Mouse (Mus musculus) midbrain, embryonic 10.5 days (tissue): ENCODE results near the gene Crygd. TPM values are rescaled to one million over a fixed set of nuclear protein-coding genes. Genes with fewer than 3 reads are reported as not detected.
"Not testable (repeated sequence)": the region's sequence is repeated elsewhere in the genome, so short reads cannot be mapped to it uniquely, and the experiment has no call there.

Experiments
- DNase-seq: peaks from one replicate; pipeline ENCODE4 v3.0.0-alpha.2; 2017; ENCODE audit warnings: low spot score
- H3K27ac ChIP-seq: fragments of 300-500 bp; sonication (generic); replicated peaks from 2 replicates; pipeline ENCODE4 v1.5.1; 2016; ENCODE audit warnings: mild to moderate bottlenecking
- H3K27me3 ChIP-seq: fragments of 300-500 bp; sonication (generic); 2 replicates; pipeline ENCODE4 v1.6.1; 2016; ENCODE audit warnings: low read depth, mild to moderate bottlenecking; ENCODE audit not compliant: poor library complexity, severe bottlenecking
- H3K36me3 ChIP-seq: fragments of 300-500 bp; sonication (generic); 2 replicates; pipeline ENCODE4 v1.6.1; 2016; ENCODE audit warnings: mild to moderate bottlenecking, moderate library complexity
- H3K4me1 ChIP-seq: fragments of 300-500 bp; sonication (generic); 2 replicates; pipeline ENCODE4 v1.6.1; 2016
- H3K4me3 ChIP-seq: fragments of 300-500 bp; sonication (generic); 2 replicates; pipeline ENCODE4 v1.5.1; 2016; ENCODE audit warnings: mild to moderate bottlenecking, moderate library complexity
- H3K9me3 ChIP-seq: fragments of 300-500 bp; sonication (generic); replicated peaks from 2 replicates; pipeline ENCODE4 v1.6.1; 2016; ENCODE audit warnings: mild to moderate bottlenecking
- WGBS: fragments of 180-500 bp; shearing (Covaris S2); methylation state at CpG from one replicate; pipeline ENCODE4 v1.1.7; 2016; 5-methylcytosine and 5-hydroxymethylcytosine counted together
- polyA plus RNA-seq: library from polyadenylated mRNA; unstranded; fragments of >200 nt; fragmentation: Nextera tagmentation; extraction: Ambion mirVana; gene quantifications from 2 replicates; pipeline ENCODE4 v1.2.1, GENCODE M21; 2016

The Crygd gene
- polyA plus RNA-seq, 1 experiment from 2014 or later: not detected

- Histone ChIP-seq H3K9me3 (no peaks in the 10 kb centered on the region), H3K27ac (no peak overlapping the region), H3K4me1 (peaks cover 4% of the 10 kb centered on the region; the same call in 1 of the 2 replicates), H3K27me3 (no peaks in the 10 kb centered on the region), H3K4me3 (no peak overlapping the region), H3K36me3 (no peaks in the 10 kb centered on the region)
- no peak for DNase-seq
- 32% methylated on average over 5 of the region's 5 CpGs for WGBS
These were observed 12.4 kb upstream of the Crygd start for GRCm38 (mm10) chr1:65075607-65076006.

- peaks cover 4% of the 10 kb centered on the region; the same call in 1 of the 2 replicates for H3K4me1 ChIP-seq
- no peaks in the 10 kb centered on the region for H3K27me3 ChIP-seq
- H3K9me3 ChIP-seq: no peaks in the 10 kb centered on the region
- no peaks in the 10 kb centered on the region for H3K36me3 ChIP-seq
- DNase-seq: no peak
- no peak within 1 kb of the TSS for H3K27ac ChIP-seq
- WGBS: 71% methylated on average over 6 of the region's 6 CpGs
- H3K4me3 ChIP-seq: no peak within 1 kb of the TSS
These were observed 10.3 kb upstream of the Crygd start, which contains the start of gene Crygc for GRCm38 (mm10) chr1:65073589-65073988. Gene Crygc, minus strand, starts transcription at chr1:65073689.

- Histone ChIP-seq H3K4me1 (no peaks in the 10 kb centered on the region), H3K27me3 (no peaks in the 10 kb centered on the region), H3K9me3 (no peaks in the 10 kb centered on the region), H3K36me3 (no peaks in the 10 kb centered on the region), H3K4me3 (no peak overlapping the region), H3K27ac (no peak overlapping the region)
- DNase-seq: no peak
These were observed 4.6 kb upstream of the Crygd start for GRCm38 (mm10) chr1:65067842-65068241.

- Histone ChIP-seq H3K27me3 (no peaks in the 10 kb centered on the region), H3K27ac (no peak overlapping the region), H3K9me3 (no peaks in the 10 kb centered on the region), H3K4me3 (no peak overlapping the region), H3K36me3 (no peaks in the 10 kb centered on the region), H3K4me1 (no peaks in the 10 kb centered on the region)
- WGBS: 85% methylated on average over 15 of the region's 15 CpGs
- no peak for DNase-seq
These were observed 949 bp upstream of the Crygd start for GRCm38 (mm10) chr1:65064201-65064600.

GRCm38 (mm10) chr1:65052140-65052539, 11.1 kb downstream of the Crygd start:
- Histone ChIP-seq H3K4me3 (no peak overlapping the region), H3K27me3 (no peaks in the 10 kb centered on the region), H3K4me1 (peaks cover 15% of the 10 kb centered on the region), H3K36me3 (no peaks in the 10 kb centered on the region), H3K9me3 (no peaks in the 10 kb centered on the region), H3K27ac (no peak overlapping the region)
- DNase-seq: no peak
- 53% methylated on average over 2 of the region's 2 CpGs for WGBS

- no peak overlapping the region for H3K4me3 ChIP-seq
- WGBS: 64% methylated on average over 7 of the region's 7 CpGs
- H3K27ac ChIP-seq: no peak overlapping the region
- H3K36me3 ChIP-seq: no peaks in the 10 kb centered on the region
- no peaks in the 10 kb centered on the region for H3K9me3 ChIP-seq
- H3K27me3 ChIP-seq: no peaks in the 10 kb centered on the region
- H3K4me1 ChIP-seq: peaks cover 15% of the 10 kb centered on the region
- DNase-seq: no peak
These were observed 11.6 kb downstream of the Crygd start for GRCm38 (mm10) chr1:65051696-65052095.

- 63% methylated on average over 12 of the region's 12 CpGs for WGBS
- Histone ChIP-seq H3K27ac (peak within 1 kb of the TSS; percentile 49; the same call in 1 of the 2 replicates), H3K4me1 (peaks cover 15% of the 10 kb centered on the region)
- H3K9me3 ChIP-seq, H3K36me3 ChIP-seq, DNase-seq, H3K27me3 ChIP-seq, H3K4me3 ChIP-seq: not testable (repeated sequence)
These were observed 12.3 kb downstream of the Crygd start, which contains the start of gene Cryge for GRCm38 (mm10) chr1:65050952-65051351. Gene Cryge, minus strand, starts transcription at chr1:65051149.

GRCm38 (mm10) chr1:65048781-65049180, 14.5 kb downstream of the Crygd start:
- peaks cover 15% of the 10 kb centered on the region for H3K4me1 ChIP-seq
- no peak overlapping the region for H3K27ac ChIP-seq
- H3K4me3 ChIP-seq: no peak overlapping the region
- no peaks in the 10 kb centered on the region for H3K9me3 ChIP-seq
- 55% methylated on average over 12 of the region's 12 CpGs for WGBS
- H3K27me3 ChIP-seq: no peaks in the 10 kb centered on the region
- DNase-seq: no peak
- no peaks in the 10 kb centered on the region for H3K36me3 ChIP-seq

- 40% methylated on average over 8 of the region's 8 CpGs for WGBS
- no peak for DNase-seq
- no peaks in the 10 kb centered on the region for H3K36me3 ChIP-seq
- H3K9me3 ChIP-seq: no peaks in the 10 kb centered on the region
- no peak overlapping the region for H3K4me3 ChIP-seq
- no peak overlapping the region for H3K27ac ChIP-seq
- H3K4me1 ChIP-seq: peaks cover 8% of the 10 kb centered on the region
- H3K27me3 ChIP-seq: no peaks in the 10 kb centered on the region
These were observed 16.7 kb downstream of the Crygd start for GRCm38 (mm10) chr1:65046401-65047109.

- no peak for DNase-seq
- Histone ChIP-seq H3K4me1 (no peaks in the 10 kb centered on the region), H3K9me3 (no peaks in the 10 kb centered on the region), H3K4me3 (no peak overlapping the region), H3K36me3 (no peaks in the 10 kb centered on the region), H3K27ac (no peak overlapping the region), H3K27me3 (no peaks in the 10 kb centered on the region)
- 88% methylated on average over 2 of the region's 2 CpGs for WGBS
These were observed 19.8 kb downstream of the Crygd start for GRCm38 (mm10) chr1:65043433-65043832.

GRCm38 (mm10) chr1:65041837-65042236, 21.4 kb downstream of the Crygd start:
- no peaks in the 10 kb centered on the region for H3K36me3 ChIP-seq
- H3K27me3 ChIP-seq: no peaks in the 10 kb centered on the region
- H3K4me3 ChIP-seq: no peak overlapping the region
- no peaks in the 10 kb centered on the region for H3K4me1 ChIP-seq
- no peak overlapping the region for H3K27ac ChIP-seq
- no peak for DNase-seq
- whole genome bisulfite sequencing: 90% methylated on average over 3 of the region's 3 CpGs
- no peaks in the 10 kb centered on the region for H3K9me3 ChIP-seq

- H3K9me3 ChIP-seq: no peaks in the 10 kb centered on the region
- WGBS: 89% methylated on average over 6 of the region's 6 CpGs
- H3K27ac ChIP-seq: no peak overlapping the region
- no peak overlapping the region for H3K4me3 ChIP-seq
- no peak for DNase-seq
- H3K36me3 ChIP-seq: no peaks in the 10 kb centered on the region
- H3K4me1 ChIP-seq: no peaks in the 10 kb centered on the region
- H3K27me3 ChIP-seq: no peaks in the 10 kb centered on the region
These were observed 22.4 kb downstream of the Crygd start for GRCm38 (mm10) chr1:65040806-65041205.

GRCm38 (mm10) chr1:65039679-65040078, 23.6 kb downstream of the Crygd start:
- H3K4me3 ChIP-seq: no peak overlapping the region
- no peaks in the 10 kb centered on the region for H3K4me1 ChIP-seq
- no peaks in the 10 kb centered on the region for H3K9me3 ChIP-seq
- no peak overlapping the region for H3K27ac ChIP-seq
- H3K27me3 ChIP-seq: no peaks in the 10 kb centered on the region
- DNase-seq: no peak
- H3K36me3 ChIP-seq: no peaks in the 10 kb centered on the region
- WGBS: 70% methylated on average over 3 of the region's 3 CpGs
